Mouse (Mus musculus): ENCODE results near the gene Sqstm1. TPM values are rescaled to one million over a fixed set of nuclear protein-coding genes. Genes with fewer than 3 reads are reported as not detected.
A peak's percentile ranks its signal among the peaks of the same experiment; 100 is the strongest.

Gene Sqstm1
- polyA plus RNA-seq, 1 experiment from 2014 or later, result 210 TPM

DNA sequence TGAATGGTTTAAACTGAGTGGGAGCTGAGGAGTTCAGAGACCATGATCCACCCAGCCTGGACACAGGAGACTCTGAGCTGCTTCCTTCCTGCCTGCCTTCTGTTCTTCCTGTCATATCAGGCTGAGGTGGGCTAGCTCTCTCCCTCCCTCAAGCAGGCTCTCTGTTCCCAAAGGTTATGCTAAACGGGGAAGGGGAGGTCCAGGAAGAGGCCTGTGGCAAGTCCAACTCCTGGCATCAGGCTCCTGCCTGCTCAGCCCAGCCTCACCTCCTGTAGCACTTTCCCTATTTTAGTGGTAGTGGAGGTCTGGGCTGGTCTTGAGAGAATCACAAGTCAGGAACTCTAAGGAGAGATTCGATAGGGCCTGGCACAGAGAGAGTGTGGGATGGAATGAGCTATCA lies 15.8 kb upstream of the Sqstm1 start:
- peak overlapping the region; percentile 91 for H3K4me3 ChIP-seq
- WGBS, result 38% methylated on average over 2 of the region's 2 CpGs
- H3K9me3 ChIP-seq, result no peaks in the 10 kb centered on the region
- peaks cover 3% of the 10 kb centered on the region; the same call in 1 of the 2 replicates for H3K36me3 ChIP-seq
- H3K27ac ChIP-seq, result peak overlapping the region; percentile 96
- no peak for DNase-seq (ENCODE audit: low spot score)
- H3K4me1 ChIP-seq (replicated peaks), result peaks cover 76% of the 10 kb centered on the region
- peaks cover 49% of the 10 kb centered on the region for H3K27me3 ChIP-seq (ENCODE audit: insufficient read depth, poor library complexity, severe bottlenecking)

DNA sequence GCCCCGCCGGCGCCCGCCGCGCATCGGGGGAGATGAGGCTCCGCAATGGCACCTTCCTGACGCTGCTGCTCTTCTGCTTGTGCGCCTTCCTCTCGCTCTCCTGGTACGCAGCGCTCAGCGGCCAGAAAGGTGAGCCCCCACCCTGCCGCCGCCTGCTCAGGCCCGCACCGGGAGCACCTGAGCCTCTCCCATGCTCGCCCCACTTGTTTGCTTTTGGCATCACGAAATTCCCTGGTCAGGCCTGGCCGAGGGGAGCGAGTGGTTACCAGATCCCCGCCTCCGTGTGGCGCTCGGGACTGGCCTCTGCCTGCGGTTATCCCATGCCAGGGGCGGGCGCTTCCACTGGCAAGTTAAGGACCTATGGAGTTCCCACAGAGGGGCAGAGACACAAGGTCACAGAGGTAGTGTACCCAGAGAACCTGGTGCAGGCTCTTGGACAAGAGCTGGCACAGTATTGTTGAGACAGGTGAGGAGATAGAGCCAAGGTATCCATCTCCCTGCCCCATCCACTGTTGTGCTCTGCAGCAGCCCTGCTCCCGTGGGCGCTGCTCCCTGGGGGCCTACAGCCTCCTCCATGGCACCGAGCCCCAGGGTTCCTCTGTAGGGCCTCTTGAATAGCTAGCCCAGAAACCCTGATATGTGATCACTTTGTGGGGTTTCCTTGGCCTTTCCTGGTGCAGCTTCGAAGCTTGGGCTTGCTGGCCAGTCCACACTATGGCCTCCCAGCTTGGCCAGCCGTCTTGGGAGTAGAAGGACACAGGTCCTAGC lies 15.2 kb upstream of the Sqstm1 start:
- Histone ChIP-seq H3K27ac (peak overlapping the region; percentile 96), H3K36me3 (0 out of 2 replicates have a peak, but pooled peaks cover under 1% of the 10 kb centered on the region), H3K9me3 (no peaks in the 10 kb centered on the region), H3K4me3 (peak overlapping the region; percentile 91), H3K4me1 (replicated peaks) (peaks cover 71% of the 10 kb centered on the region), H3K27me3 (ENCODE audit: insufficient read depth, poor library complexity, severe bottlenecking) (peaks cover 46% of the 10 kb centered on the region)
- peak; percentile 60 for DNase-seq (ENCODE audit: low spot score)
- 4% methylated on average over 34 of the region's 34 CpGs for WGBS

DNA sequence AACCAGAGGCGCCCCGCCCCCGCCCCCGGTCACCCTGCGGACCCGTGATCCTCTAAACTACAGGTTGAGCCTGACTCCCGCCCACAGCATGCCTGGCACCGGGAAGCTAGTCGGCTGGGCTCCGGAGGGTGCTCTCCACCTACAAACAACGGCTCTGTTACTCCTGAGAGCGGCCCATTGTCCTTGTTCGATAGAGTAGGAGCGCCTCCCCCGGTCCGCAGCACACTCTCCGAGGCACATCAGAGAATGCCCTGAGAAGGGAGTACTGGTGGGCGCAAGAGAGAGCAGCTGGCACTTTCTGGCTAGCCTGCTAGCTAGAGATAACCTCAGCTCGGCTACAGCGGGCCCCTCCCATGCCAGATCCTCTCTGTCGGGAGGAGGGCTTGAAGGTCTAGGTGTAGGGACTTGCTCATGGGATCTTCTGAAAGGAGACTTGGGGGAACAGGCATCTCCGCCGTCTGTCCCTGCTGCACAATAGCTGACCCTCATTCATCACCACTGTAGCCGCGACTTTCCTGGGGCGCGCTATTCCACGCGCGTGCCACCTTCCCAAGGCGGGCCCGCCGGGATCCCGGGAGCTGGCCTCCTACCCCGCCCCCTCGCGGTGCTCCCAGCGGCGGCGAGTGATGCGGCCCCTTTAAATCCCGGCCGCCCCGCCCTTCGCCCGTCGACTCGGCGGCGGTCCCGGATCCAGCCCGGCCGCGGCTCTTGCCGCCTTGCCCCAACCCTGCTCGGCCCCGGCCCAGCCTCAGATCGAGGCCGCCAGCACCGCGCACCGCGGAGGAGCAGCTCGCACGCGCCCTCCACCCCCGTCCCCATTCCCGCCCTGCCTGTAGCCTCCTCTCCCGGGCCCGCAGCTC lies 14.3 kb upstream of the Sqstm1 start:
- no peaks in the 10 kb centered on the region for H3K36me3 ChIP-seq
- peak overlapping the region; percentile 96 for H3K27ac ChIP-seq
- peak; percentile 82 for DNase-seq (ENCODE audit: low spot score)
- whole genome bisulfite sequencing, result under 1% methylated on average over 70 of the region's 70 CpGs
- H3K4me1 ChIP-seq (replicated peaks), result peaks cover 66% of the 10 kb centered on the region
- H3K9me3 ChIP-seq, result no peaks in the 10 kb centered on the region
- peak overlapping the region; percentile 91 for H3K4me3 ChIP-seq
- H3K27me3 ChIP-seq (ENCODE audit: insufficient read depth, poor library complexity, severe bottlenecking), result peaks cover 37% of the 10 kb centered on the region

DNA sequence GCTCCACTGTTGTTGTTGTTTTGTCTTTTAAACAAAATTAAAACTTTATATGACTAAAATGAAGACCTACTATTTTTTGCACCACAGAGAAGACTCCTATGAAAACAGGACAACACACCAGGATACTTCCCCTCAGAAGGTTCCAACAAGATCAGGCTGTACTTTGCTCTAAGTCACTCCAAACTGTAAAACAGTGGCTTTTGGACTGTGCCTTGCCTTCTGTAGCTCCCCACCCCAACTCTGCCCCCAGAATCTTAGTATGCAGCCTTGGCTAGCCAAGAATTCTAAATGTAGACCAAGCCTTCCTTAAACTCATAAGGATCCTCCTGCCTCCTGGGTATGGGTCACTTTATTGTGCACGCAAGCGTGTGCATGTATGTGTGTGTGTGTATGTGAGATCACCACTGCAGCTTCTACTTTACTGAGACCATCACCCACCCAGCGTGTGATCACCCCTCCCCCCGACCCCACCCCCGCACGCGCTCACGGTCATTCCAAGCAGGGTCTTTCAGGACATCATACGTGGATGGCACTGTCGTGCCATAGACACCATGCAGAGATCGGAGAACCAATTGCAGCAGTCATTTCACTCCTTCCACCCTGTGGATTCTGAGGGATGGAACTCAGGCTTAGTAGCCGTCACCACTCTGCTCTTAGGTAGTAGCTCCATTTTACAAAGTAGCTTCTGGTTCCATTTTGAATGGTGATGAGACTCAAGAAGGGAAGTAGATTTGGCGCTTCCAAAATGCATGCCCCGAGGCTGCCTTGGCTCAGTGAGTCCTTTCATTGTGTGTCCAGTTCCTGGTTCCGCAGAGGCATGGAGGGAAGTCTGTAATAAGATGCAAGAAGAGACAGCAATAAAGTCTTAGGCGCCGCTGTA lies 13.4 kb upstream of the Sqstm1 start:
- Histone ChIP-seq H3K4me3 (peak overlapping the region; percentile 91), H3K4me1 (replicated peaks) (peaks cover 57% of the 10 kb centered on the region), H3K27me3 (ENCODE audit: insufficient read depth, poor library complexity, severe bottlenecking) (peaks cover 29% of the 10 kb centered on the region), H3K27ac (peak overlapping the region; percentile 96), H3K36me3 (no peaks in the 10 kb centered on the region), H3K9me3 (no peaks in the 10 kb centered on the region)
- DNase-seq (ENCODE audit: low spot score), result no peak
- WGBS, result 9% methylated on average over 17 of the region's 17 CpGs

DNA sequence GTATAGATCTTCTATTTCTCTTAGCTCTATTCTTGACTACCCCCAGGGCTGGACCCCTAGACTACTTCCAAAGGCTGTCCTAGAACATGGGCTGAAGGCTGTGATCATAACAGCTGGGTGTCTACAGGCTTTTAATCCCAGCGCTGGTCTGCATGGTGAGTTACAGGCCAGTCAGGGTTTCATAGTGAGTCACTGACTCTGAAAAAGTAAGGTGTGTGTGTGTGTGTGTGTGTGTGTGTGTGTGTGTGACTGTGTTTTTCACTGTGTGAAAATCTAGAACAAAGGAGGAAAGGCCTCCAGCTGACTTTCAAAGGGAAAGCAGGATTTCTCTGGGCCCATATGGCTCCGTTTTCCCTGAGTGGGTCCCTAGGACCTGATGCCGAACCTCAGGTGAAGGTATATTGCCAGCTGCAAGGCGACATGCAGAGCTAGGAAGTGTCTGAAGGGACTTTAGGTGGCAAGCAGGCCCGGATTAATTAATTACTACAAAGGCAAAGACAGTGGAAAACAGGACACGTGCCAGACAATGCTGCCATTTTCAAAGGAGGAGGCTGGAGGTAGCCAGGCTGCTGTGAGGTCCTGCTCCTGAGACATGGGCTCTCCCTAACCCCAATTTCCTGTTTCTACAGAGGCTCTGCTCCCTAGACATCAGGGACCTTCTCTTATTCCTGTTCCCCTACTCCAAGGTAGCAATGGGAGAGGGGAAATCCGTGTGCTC lies 12.1 kb upstream of the Sqstm1 start:
- no peak for DNase-seq (ENCODE audit: low spot score)
- Histone ChIP-seq H3K27ac (no peak overlapping the region), H3K36me3 (no peaks in the 10 kb centered on the region), H3K4me1 (replicated peaks) (peaks cover 48% of the 10 kb centered on the region), H3K4me3 (no peak overlapping the region), H3K9me3 (no peaks in the 10 kb centered on the region), H3K27me3 (ENCODE audit: insufficient read depth, poor library complexity, severe bottlenecking) (peaks cover 29% of the 10 kb centered on the region)
- 57% methylated on average over 7 of the region's 7 CpGs for WGBS

DNA sequence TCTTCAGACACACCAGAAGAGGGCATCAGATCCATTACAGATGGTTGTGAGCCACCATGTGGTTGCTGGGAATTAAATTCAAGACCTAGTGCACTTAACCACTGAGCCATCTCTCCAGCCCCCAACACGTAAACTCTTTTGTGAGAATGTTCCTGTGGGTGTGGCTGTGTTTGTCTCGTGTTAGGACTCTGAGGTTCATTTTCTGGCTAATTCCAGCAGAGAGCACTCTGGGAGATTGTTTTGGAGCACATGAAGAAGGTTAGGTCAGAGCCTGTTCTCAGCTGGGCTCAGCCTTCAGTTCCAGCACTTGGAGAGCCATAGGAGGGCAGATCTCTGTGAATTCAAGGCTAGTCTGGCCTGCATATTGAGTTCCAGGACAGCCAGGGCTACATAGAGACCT lies 9.2 kb upstream of the Sqstm1 start:
- Histone ChIP-seq H3K36me3 (no peaks in the 10 kb centered on the region), H3K27me3 (ENCODE audit: insufficient read depth, poor library complexity, severe bottlenecking) (peaks cover 18% of the 10 kb centered on the region), H3K27ac (no peak overlapping the region), H3K4me3 (no peak overlapping the region), H3K4me1 (replicated peaks) (peaks cover 41% of the 10 kb centered on the region), H3K9me3 (no peaks in the 10 kb centered on the region)
- WGBS, result 61% methylated on average over 2 of the region's 2 CpGs
- no peak for DNase-seq (ENCODE audit: low spot score)

DNA sequence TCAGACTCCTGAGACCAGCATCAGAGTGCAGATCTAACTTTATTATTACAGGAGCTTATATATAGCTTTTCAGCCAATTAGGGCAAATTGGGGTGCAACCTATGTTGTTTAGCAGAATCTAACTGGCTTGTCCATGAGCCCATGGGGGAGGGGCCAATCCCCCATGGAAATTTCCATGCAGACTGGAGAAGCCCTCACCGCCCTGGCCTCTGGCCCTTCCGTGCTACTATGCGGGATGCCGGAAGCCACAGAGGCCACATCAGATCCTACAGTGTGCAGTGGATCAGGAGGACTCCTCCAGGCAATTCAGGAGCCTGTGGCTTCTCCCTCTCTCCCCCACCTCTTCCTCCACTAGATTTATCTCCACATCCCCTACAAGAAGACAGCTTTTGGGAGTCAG lies 7.2 kb upstream of the Sqstm1 start:
- Histone ChIP-seq H3K36me3 (no peaks in the 10 kb centered on the region), H3K27me3 (ENCODE audit: insufficient read depth, poor library complexity, severe bottlenecking) (peaks cover 5% of the 10 kb centered on the region), H3K9me3 (no peaks in the 10 kb centered on the region), H3K4me3 (no peak overlapping the region), H3K27ac (0 out of 2 replicates have a peak overlapping the region, but pooled peaks have one; percentile 40), H3K4me1 (replicated peaks) (peaks cover 30% of the 10 kb centered on the region)
- 60% methylated on average over 4 of the region's 4 CpGs for WGBS
- no peak for DNase-seq (ENCODE audit: low spot score)

DNA sequence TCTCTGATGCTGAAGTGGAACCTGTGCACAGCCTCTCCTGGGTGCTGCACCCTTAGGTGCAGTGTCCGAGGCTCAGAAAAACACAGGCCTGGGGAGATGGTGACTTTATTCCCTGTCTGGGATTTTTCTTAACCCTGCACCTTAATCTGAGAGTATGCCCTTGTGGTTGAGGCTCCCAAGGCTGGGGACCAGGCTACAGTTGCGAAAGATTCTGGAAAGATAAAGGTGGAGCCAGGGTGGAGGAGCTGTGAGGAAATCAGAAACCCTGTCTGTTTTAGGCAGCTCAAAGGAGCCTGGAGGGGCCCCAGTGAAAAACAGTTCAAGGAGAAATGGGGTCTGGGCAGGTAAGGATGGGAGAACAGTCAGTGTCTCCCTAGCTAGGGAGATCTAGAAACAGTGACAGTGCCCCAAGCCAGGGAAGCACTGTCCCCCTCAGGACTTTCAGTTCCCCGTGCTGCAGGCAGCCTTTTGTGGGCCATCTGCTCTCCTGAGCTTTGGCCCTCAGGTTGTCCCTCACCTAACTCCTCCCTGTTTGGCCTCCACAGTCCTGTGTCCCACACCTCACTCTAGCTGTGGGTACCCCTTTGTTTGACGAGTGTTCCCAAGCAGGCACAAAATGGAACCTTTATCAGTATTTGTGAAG lies 6.2 kb upstream of the Sqstm1 start:
- Histone ChIP-seq H3K4me1 (replicated peaks) (peaks cover 31% of the 10 kb centered on the region), H3K36me3 (no peaks in the 10 kb centered on the region), H3K27me3 (ENCODE audit: insufficient read depth, poor library complexity, severe bottlenecking) (no peaks in the 10 kb centered on the region), H3K27ac (no peak overlapping the region), H3K4me3 (no peak overlapping the region), H3K9me3 (no peaks in the 10 kb centered on the region)
- no peak for DNase-seq (ENCODE audit: low spot score)
- 75% methylated on average over 4 of the region's 4 CpGs for WGBS

DNA sequence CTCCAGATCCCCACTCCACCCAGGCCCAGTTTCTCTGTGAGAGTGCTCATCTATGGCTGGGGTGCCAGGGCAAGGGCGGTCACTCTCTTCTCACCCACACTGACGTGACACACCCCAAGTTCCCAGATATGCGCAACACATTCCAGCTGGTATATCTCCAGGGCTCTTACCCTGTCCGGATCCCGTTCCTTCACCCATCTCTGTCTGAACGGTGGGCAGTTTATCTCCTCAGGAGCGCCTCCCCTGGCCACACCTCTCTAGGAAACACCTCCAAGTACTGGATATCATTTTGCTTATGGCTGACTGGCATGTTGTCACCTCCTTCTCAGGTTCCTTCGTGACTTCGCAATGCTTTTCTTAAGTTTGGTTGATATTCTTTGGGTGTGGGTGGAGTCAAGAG lies 5.0 kb upstream of the Sqstm1 start:
- H3K4me1 ChIP-seq (replicated peaks), result peaks cover 40% of the 10 kb centered on the region
- H3K36me3 ChIP-seq, result no peaks in the 10 kb centered on the region
- no peak for DNase-seq (ENCODE audit: low spot score)
- H3K4me3 ChIP-seq, result no peak overlapping the region
- H3K27ac ChIP-seq, result no peak overlapping the region
- no peaks in the 10 kb centered on the region for H3K27me3 ChIP-seq (ENCODE audit: insufficient read depth, poor library complexity, severe bottlenecking)
- 20% methylated on average over 9 of the region's 9 CpGs for WGBS
- no peaks in the 10 kb centered on the region for H3K9me3 ChIP-seq

DNA sequence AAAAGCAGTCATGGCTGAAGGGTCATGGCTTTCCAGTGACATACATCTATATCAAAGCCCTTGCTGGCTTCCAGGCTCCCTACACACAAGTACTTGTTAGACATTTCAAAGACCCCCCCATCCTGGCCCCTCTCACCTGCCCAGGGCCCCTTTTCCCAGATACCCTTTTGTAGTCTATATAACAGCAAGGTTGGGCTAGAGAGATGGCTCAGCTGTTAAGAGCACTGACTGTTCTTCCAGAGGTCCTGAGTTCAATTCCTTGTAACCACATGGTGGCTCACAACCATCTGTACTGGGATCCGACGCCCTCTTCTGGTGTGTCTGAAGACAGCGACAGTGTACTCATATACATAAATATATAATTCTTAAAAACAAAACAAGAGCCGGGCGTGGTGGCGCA lies 4.0 kb upstream of the Sqstm1 start:
- WGBS, result 91% methylated on average over 6 of the region's 6 CpGs
- Histone ChIP-seq H3K36me3 (no peaks in the 10 kb centered on the region), H3K9me3 (no peaks in the 10 kb centered on the region)

DNA sequence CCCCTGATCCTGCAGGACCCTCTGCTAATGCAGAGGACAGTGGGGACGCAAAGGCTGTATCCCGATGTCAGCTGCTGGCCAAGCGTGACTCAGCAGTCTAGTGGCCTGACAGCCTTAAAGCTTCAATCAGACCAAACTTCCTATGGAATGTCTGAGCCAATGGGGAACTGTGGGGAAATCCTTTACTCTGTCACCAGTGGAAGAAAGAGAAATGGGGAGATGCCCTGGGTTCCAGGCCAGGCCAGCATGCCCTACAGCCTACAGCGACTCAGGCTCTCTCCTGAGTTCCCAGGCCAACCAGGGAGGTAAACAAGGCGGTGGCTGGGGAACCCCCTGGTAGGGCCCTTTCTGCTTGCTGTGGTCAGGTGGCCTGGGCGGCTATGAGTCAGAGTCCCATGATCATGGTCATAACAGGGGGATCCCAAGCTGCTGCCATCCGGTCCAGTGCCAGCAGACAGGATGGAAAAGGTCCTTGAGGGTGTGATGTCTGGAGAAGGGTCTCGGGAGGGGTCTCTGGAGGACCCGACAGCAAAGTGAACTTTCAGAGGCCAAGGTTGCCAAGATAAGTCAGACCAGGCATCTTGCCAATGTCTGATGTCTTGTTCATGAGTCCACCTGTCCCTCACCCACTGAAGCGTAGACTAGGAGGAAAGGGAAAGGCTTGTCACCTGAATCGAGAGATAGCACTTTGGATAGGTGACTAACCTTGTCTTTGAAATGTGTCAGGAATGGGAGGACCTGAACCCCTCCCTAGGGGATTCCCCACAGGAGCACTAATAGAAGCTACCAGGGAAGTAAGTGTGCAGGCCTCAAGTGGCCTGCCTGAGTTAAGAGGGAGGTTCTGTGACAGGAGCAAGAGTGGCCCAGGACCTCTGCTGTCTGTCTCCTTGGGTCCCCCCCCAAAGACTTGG lies 2.5 kb upstream of the Sqstm1 start:
- Histone ChIP-seq H3K36me3 (peaks cover 1% of the 10 kb centered on the region; the same call in 1 of the 2 replicates), H3K4me1 (replicated peaks) (peaks cover 50% of the 10 kb centered on the region), H3K27ac (peak overlapping the region; percentile 46; the same call in 1 of the 2 replicates), H3K27me3 (ENCODE audit: insufficient read depth, poor library complexity, severe bottlenecking) (no peaks in the 10 kb centered on the region), H3K4me3 (no peak overlapping the region), H3K9me3 (no peaks in the 10 kb centered on the region)
- DNase-seq (ENCODE audit: low spot score), result no peak
- 68% methylated on average over 11 of the region's 11 CpGs for WGBS

More for the DNA sequence above, 4.0 kb upstream of the Sqstm1 start:
- no peak overlapping the region for H3K27ac ChIP-seq
- no peak for DNase-seq (ENCODE audit: low spot score)
- no peaks in the 10 kb centered on the region for H3K27me3 ChIP-seq (ENCODE audit: insufficient read depth, poor library complexity, severe bottlenecking)
- peaks cover 42% of the 10 kb centered on the region for H3K4me1 ChIP-seq (replicated peaks)
- no peak overlapping the region for H3K4me3 ChIP-seq

Measured in hindbrain, embryonic 10.5 days (tissue).